Mouse (Mus musculus) forebrain, embryonic 14.5 days (tissue): ENCODE measurements around the gene Taf1d. TPM values are rescaled to one million over a fixed set of nuclear protein-coding genes. Genes with fewer than 3 reads are reported as not detected.
A peak's percentile ranks its signal among the peaks of the same experiment; 100 is the strongest.
"Not testable (repeated sequence)": the region's sequence is repeated elsewhere in the genome, so short reads cannot be mapped to it uniquely, and the experiment has no call there.

Source experiments
- ATAC-seq: fragments of 200-750 bp; cut with Nextera tagmentation; 2 replicates; pipeline ENCODE4 v1.8.0; 2017; ENCODE audit warnings: mild to moderate bottlenecking, moderate library complexity
- DNase-seq: peaks from one replicate; pipeline ENCODE4 v3.0.0-alpha.2; 2015; ENCODE audit warnings: low spot score
- H3K27ac ChIP-seq: fragments of 300-500 bp; sonication (generic); 2 replicates; pipeline ENCODE4 v1.5.1; 2014; ENCODE audit warnings: low read depth, mild to moderate bottlenecking, control low read depth, low read length, moderate library complexity
- H3K27me3 ChIP-seq: fragments of 300-500 bp; sonication (generic); replicated peaks from 2 replicates; pipeline ENCODE4 v1.6.1; 2014; ENCODE audit warnings: low read length, control low read depth, mixed read lengths; ENCODE audit not compliant: control insufficient read depth, insufficient read depth
- H3K36me3 ChIP-seq: fragments of 300-500 bp; sonication (generic); 2 replicates; pipeline ENCODE4 v1.6.1; 2014; ENCODE audit warnings: low read length, control low read depth; ENCODE audit not compliant: control insufficient read depth, insufficient read depth
- H3K4me1 ChIP-seq: fragments of 300-500 bp; sonication (generic); 2 replicates; pipeline ENCODE4 v1.6.1; 2014; ENCODE audit warnings: antibody characterized with exemption, low read length, control low read depth; ENCODE audit not compliant: control insufficient read depth, insufficient read depth
- H3K4me2 ChIP-seq: fragments of 300-500 bp; sonication (generic); 2 replicates; pipeline ENCODE4 v1.6.1; 2014; ENCODE audit warnings: mild to moderate bottlenecking, control low read depth, low read length
- H3K4me3 ChIP-seq: fragments of 300-500 bp; sonication (generic); 2 replicates; pipeline ENCODE4 v1.5.1; 2014; ENCODE audit warnings: low read depth, low read length, control low read depth
- H3K9ac ChIP-seq: fragments of 300-500 bp; sonication (generic); 2 replicates; pipeline ENCODE4 v1.6.1; 2014; ENCODE audit warnings: mild to moderate bottlenecking, low read length, control low read depth, moderate library complexity
- H3K9me3 ChIP-seq: fragments of 300-500 bp; sonication (generic); replicated peaks from 2 replicates; pipeline ENCODE4 v1.6.1; 2016; ENCODE audit warnings: low read length, control low read depth, mixed read lengths; ENCODE audit not compliant: control insufficient read depth
- WGBS: fragments of 180-500 bp; shearing (Covaris S2); extraction: QIAGEN DNeasy Blood & Tissue Kit; methylation state at CpG from one replicate; pipeline ENCODE4 v1.1.7; 2014; 5-methylcytosine and 5-hydroxymethylcytosine counted together
- polyA plus RNA-seq: library from polyadenylated mRNA; unstranded; fragments of >200 nt; fragmentation: Nextera tagmentation; extraction: Ambion mirVana; gene quantifications from 2 replicates; pipeline ENCODE4 v1.2.1, GENCODE M21; 2014

Gene Taf1d
- polyA plus RNA-seq, 1 experiment from 2014 or later: 43.9 TPM

GRCm38 (mm10) chr9:15301399-15301798 lies 4.6 kb upstream of the Taf1d start:
- Histone ChIP-seq H3K27me3 (no peaks in the 10 kb centered on the region), H3K27ac (peak overlapping the region; percentile 27; the same call in 1 of the 2 replicates), H3K4me3 (no peak overlapping the region), H3K36me3 (no peaks in the 10 kb centered on the region), H3K9ac (no peak overlapping the region), H3K4me2 (no peak overlapping the region), H3K9me3 (no peaks in the 10 kb centered on the region), H3K4me1 (peaks cover 3% of the 10 kb centered on the region; the same call in 1 of the 2 replicates)
- 61% methylated on average over 6 of the region's 6 CpGs for WGBS
- ATAC-seq (no peak), DNase-seq (no peak)

- H3K27ac ChIP-seq, H3K4me1 ChIP-seq, H3K4me2 ChIP-seq, H3K9me3 ChIP-seq, H3K4me3 ChIP-seq, H3K36me3 ChIP-seq, H3K27me3 ChIP-seq, H3K9ac ChIP-seq, ATAC-seq, DNase-seq: not testable (repeated sequence)
- WGBS: 80% methylated on average over 6 of the region's 6 CpGs
Observed at GRCm38 (mm10) chr9:15302006-15302405, 4.0 kb upstream of the Taf1d start.

- no peak for DNase-seq
- H3K4me3 ChIP-seq: no peak overlapping the region
- 74% methylated on average over 2 of the region's 2 CpGs for WGBS
- ATAC-seq: no peak
- H3K9ac ChIP-seq: no peak overlapping the region
- H3K4me2 ChIP-seq: no peak overlapping the region
- H3K4me1 ChIP-seq: peaks cover 10% of the 10 kb centered on the region; the same call in 1 of the 2 replicates
- no peaks in the 10 kb centered on the region for H3K9me3 ChIP-seq
- no peaks in the 10 kb centered on the region for H3K36me3 ChIP-seq
- no peaks in the 10 kb centered on the region for H3K27me3 ChIP-seq
- H3K27ac ChIP-seq: no peak overlapping the region
Observed at GRCm38 (mm10) chr9:15302881-15303280, 3.1 kb upstream of the Taf1d start.

GRCm38 (mm10) chr9:15306398-15307119 lies 545 bp downstream of the Taf1d start, which contains the start of gene 4931406C07Rik:
4931406C07Rik (minus strand) TSS chr9:15306448.
- H3K9ac ChIP-seq: peak within 1 kb of the TSS; percentile 94
- H3K4me3 ChIP-seq: peak within 1 kb of the TSS; percentile 87
- H3K9me3 ChIP-seq: no peaks in the 10 kb centered on the region
- no peaks in the 10 kb centered on the region for H3K27me3 ChIP-seq
- DNase-seq (peak; percentile 55), ATAC-seq (peak; percentile 88)
- peaks cover 17% of the 10 kb centered on the region for H3K4me1 ChIP-seq
- H3K4me2 ChIP-seq: peak within 1 kb of the TSS; percentile 92
- H3K36me3 ChIP-seq: peaks cover 30% of the 10 kb centered on the region
- under 1% methylated on average over 35 of the region's 35 CpGs for WGBS
- H3K27ac ChIP-seq: peak within 1 kb of the TSS; percentile 85

- peak overlapping the region; percentile 94 for H3K9ac ChIP-seq
- DNase-seq: no peak
- H3K36me3 ChIP-seq: peaks cover 37% of the 10 kb centered on the region
- H3K4me1 ChIP-seq: peaks cover 17% of the 10 kb centered on the region
- WGBS: 7% methylated on average over 6 of the region's 6 CpGs
- peak overlapping the region; percentile 87 for H3K4me3 ChIP-seq
- H3K4me2 ChIP-seq: peak overlapping the region; percentile 92
- no peak for ATAC-seq
- H3K27ac ChIP-seq: no peak overlapping the region
- no peaks in the 10 kb centered on the region for H3K9me3 ChIP-seq
- no peaks in the 10 kb centered on the region for H3K27me3 ChIP-seq
Observed at GRCm38 (mm10) chr9:15307257-15307656, 1.2 kb downstream of the Taf1d start.

- Histone ChIP-seq H3K4me3 (no peak overlapping the region), H3K27me3 (no peaks in the 10 kb centered on the region), H3K9ac (no peak overlapping the region), H3K4me1 (peaks cover 17% of the 10 kb centered on the region), H3K36me3 (peaks cover 44% of the 10 kb centered on the region), H3K9me3 (no peaks in the 10 kb centered on the region), H3K4me2 (no peak overlapping the region; the same call in 1 of the 2 replicates), H3K27ac (no peak overlapping the region)
- ATAC-seq (no peak), DNase-seq (no peak)
- 53% methylated on average over 2 of the region's 2 CpGs for WGBS
Observed at GRCm38 (mm10) chr9:15308254-15308653, 2.2 kb downstream of the Taf1d start.

GRCm38 (mm10) chr9:15309425-15309824 lies 3.4 kb downstream of the Taf1d start:
- Histone ChIP-seq H3K36me3 (peaks cover 55% of the 10 kb centered on the region), H3K4me2 (peak overlapping the region; percentile 18; the same call in 1 of the 2 replicates), H3K4me3 (no peak overlapping the region), H3K9ac (peak overlapping the region; percentile 21; the same call in 1 of the 2 replicates), H3K27ac (no peak overlapping the region), H3K4me1 (peaks cover 17% of the 10 kb centered on the region), H3K27me3 (no peaks in the 10 kb centered on the region), H3K9me3 (no peaks in the 10 kb centered on the region)
- ATAC-seq: no peak
- 84% methylated on average over 4 of the region's 4 CpGs for WGBS
- no peak for DNase-seq

GRCm38 (mm10) chr9:15310179-15310578 lies 4.2 kb downstream of the Taf1d start:
- no peak overlapping the region for H3K4me2 ChIP-seq
- no peak overlapping the region for H3K4me3 ChIP-seq
- H3K4me1 ChIP-seq: peaks cover 17% of the 10 kb centered on the region
- no peak overlapping the region for H3K9ac ChIP-seq
- no peaks in the 10 kb centered on the region for H3K9me3 ChIP-seq
- H3K27me3 ChIP-seq: no peaks in the 10 kb centered on the region
- ATAC-seq (no peak), DNase-seq (no peak)
- H3K36me3 ChIP-seq: peaks cover 63% of the 10 kb centered on the region
- H3K27ac ChIP-seq: no peak overlapping the region
- WGBS: 95% methylated on average over 1 of the region's 1 CpGs

GRCm38 (mm10) chr9:15312054-15312735 lies 6.2 kb downstream of the Taf1d start:
- ATAC-seq: no peak
- H3K9me3 ChIP-seq: no peaks in the 10 kb centered on the region
- peaks cover 79% of the 10 kb centered on the region for H3K36me3 ChIP-seq
- no peak overlapping the region for H3K4me2 ChIP-seq
- H3K9ac ChIP-seq: no peak overlapping the region
- no peaks in the 10 kb centered on the region for H3K27me3 ChIP-seq
- H3K27ac ChIP-seq: no peak overlapping the region
- H3K4me1 ChIP-seq: peaks cover 13% of the 10 kb centered on the region
- H3K4me3 ChIP-seq: no peak overlapping the region
- no peak for DNase-seq
- WGBS: 92% methylated on average over 2 of the region's 2 CpGs
